Mouse (Mus musculus): Measurements from ENCODE around the gene Adamtsl4.
"Not testable (repeated sequence)": the region's sequence is repeated elsewhere in the genome, so short reads cannot be mapped to it uniquely, and the experiment has no call there.

Gene Adamtsl4

DNA sequence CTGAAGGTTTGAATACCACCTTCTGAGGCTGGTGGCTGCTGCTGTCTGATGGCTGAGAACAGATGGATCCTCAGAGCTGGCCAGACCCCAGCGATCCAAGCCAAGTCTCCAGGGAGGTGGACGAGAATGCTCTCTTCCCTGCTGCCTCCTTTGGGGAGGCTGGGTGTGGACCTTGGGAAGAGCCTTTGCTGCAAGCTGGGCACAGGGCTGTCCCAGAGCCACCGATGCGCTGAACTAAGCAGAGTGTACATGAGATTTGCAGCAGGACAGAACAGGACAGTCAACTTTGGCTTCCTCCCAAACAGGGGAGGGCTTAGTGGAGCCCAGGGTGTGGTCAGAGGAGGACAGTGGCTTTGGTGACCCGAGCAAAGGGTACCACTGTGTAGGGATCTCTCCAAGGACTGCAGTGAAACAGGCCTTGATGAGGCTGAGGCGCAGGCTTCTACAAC lies 12.5 kb upstream of the Adamtsl4 start:
- no peak for DNase-seq (ENCODE audit: low read depth)

DNA sequence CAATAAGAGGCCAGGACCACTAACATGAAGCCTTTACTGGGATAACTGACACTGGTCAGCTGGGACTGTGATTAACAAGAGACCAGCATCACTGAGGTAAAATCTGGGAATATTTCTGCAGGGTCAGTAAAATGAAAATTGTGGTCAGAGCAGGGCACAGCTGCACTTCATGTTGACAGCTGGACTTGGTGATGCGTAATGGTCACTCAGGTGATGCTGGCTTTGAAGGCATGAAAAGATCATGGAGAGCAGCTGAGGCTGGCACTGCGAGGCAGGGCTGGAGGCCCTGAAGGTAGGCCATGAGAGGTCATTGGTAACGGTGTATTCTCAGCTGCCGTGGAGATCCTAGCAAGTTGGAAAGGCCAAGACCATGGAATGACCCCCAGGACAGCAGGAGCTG lies 10.6 kb upstream of the Adamtsl4 start:
- no peak for DNase-seq (ENCODE audit: low read depth)

DNA sequence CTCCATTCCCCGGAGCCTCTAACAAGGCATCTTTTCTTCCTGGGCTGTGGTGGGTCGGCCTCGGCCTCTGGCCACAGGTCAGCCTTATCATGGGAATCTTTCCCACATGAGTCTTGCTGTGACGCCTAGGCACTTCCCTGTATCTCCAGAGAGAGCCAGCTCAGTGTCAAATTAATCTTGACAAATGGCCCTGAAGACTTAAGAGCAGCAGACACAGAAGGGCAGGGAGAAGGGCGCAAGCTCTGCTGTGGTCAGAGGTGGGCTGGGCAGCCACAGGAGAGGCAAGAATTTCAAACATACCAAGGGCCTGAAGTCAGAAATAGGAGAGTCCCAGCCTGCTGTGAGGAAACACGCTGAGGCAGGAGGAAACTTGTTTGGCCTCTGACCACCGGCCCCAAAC lies 8.6 kb upstream of the Adamtsl4 start:
- DNase-seq (ENCODE audit: low read depth), result no peak

- DNase-seq (ENCODE audit: low read depth), result no peak
Measured at GRCm38 (mm10) chr3:95695796-95696195, 8.1 kb upstream of the Adamtsl4 start.

DNA sequence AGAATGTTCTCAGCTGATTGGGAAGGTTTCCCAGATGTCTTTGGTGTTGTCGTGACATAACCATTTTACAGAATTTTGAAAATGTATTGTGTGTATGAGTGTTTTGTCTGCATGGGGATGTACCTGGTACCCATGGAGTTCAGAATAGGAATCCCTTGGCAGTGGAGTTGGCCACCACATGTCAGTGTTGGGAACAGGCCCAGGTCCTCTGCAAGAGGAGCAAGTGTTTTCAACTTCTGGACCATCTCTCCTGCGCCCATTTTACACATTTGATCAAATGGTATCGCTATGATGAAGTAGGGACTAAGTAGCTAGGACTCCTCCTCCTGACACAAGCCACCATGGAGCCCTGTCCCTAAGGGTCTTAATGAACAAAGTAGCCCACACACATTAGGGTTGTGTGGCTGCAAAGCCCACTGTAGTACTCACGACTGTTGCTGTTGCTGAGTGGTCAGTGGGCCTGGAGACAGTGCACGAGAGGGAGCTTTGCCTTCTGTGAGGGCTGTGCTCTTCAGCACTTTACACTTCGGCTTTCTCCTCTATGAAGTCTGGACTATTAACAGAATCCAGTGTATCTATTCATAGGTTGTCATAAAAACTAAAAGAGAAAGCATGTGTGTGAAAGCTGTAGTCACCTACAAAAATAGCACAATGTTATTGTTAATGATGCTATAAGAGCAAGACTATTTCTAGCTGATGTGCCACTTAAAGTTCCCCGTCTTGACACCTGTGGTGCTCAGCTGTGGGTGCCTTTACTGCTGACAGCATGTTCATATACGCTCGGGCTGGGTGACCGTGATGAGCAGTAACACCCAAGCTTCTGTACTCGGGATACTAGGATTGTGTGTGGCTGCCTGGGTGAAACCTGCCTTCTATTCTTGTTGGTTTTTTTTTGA lies 7.3 kb upstream of the Adamtsl4 start:
- DNase-seq (ENCODE audit: low read depth), result no peak

GRCm38 (mm10) chr3:95693821-95694807 lies 6.4 kb upstream of the Adamtsl4 start:
- no peak for DNase-seq (ENCODE audit: low read depth)

DNA sequence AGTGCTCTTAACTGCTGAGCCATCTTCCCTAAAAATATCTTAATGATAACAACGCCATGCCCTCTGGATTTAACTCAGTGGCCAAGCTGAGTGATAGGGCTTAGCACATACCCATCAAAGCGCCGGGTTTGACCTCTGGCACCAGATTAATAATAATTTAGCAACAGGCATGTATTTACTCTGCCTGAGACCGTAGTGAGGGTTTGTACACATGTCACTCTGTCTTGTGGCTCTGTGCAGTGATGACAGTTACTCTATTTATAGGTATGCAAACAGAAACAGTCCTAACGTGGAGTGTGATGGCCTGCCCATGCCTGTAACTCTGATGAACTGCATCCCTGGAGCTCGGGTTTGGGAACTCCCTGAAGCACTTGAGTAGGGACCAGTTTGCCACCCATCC lies 5.0 kb upstream of the Adamtsl4 start:
- no peak for DNase-seq (ENCODE audit: low read depth)

GRCm38 (mm10) chr3:95690552-95690951 lies 2.8 kb upstream of the Adamtsl4 start:
- DNase-seq (ENCODE audit: low read depth), result not testable (repeated sequence)

GRCm38 (mm10) chr3:95689940-95690339 lies 2.2 kb upstream of the Adamtsl4 start:
- DNase-seq (ENCODE audit: low read depth), result no peak

GRCm38 (mm10) chr3:95689171-95689915 lies 1.6 kb upstream of the Adamtsl4 start:
- DNase-seq (ENCODE audit: low read depth), result no peak

DNA sequence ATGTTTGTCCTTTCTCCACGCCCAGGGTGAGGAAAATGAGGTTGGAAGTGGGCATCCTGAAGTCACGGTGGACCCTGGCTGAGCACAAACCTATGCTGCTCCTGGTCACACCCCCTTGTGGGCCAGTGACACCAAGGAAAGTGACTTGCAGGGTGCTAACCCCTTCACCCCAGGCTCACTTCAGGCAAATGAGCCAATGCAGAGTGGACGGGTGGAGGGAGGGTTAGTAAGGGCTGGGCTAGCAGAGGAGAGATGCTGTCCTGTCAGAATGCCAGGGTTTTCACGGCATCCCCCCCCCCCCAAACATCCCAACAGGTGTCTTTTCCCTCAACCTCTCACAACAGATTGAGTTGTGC lies 571 bp downstream of the Adamtsl4 start:
- DNase-seq (ENCODE audit: low read depth), result no peak

- no peak for DNase-seq (ENCODE audit: low read depth)
Measured at GRCm38 (mm10) chr3:95686492-95687167, 1.1 kb downstream of the Adamtsl4 start.

DNA sequence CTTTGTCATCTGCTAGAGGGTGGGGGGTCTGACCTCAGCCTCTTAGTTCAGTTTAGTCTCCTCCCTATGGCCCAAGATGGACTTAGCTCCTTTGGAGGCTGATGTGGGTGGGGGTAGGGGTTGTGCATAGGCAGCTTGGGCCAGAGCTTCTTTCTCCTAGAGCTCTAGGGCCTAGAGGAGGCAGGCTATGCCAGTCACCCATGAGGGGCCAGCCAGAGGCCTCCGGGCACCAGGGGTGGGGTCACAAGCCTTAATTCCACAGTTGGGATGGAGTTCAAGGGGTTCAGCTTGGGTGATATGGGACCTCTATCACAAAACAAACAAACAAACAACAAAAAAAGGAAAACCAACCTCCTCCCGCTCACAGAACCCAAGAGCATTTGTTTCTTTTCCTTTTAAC lies 2.0 kb downstream of the Adamtsl4 start:
- DNase-seq (ENCODE audit: low read depth), result no peak

- DNase-seq (ENCODE audit: low read depth), result no peak
Measured at GRCm38 (mm10) chr3:95685301-95685700, 2.4 kb downstream of the Adamtsl4 start.

GRCm38 (mm10) chr3:95684846-95685245 lies 2.9 kb downstream of the Adamtsl4 start:
- peak; percentile 14 for DNase-seq (ENCODE audit: low read depth)

GRCm38 (mm10) chr3:95682878-95683277 lies 4.8 kb downstream of the Adamtsl4 start:
- DNase-seq (ENCODE audit: low read depth), result peak; percentile 20

DNA sequence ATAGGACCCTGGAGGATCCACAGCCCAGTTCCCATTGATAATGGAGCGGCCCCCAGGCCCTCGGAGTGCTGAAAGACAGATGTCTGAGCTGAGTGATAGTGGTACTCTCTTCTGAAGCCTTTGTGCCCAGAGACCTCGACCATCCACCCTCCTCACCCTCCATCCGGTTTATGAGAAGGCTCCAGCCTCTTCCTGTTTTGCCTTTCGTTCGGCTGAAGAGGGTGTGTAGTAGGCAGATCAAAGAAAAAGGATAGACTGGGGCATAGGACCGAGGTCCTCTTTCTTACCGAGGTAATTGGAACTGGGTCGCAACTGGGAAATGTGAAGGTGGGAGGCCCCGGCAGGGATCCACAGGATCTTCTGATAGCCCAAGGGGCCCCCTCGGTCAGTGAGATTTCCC lies 6.4 kb downstream of the Adamtsl4 start:
- DNase-seq (ENCODE audit: low read depth), result peak; percentile 43

DNA sequence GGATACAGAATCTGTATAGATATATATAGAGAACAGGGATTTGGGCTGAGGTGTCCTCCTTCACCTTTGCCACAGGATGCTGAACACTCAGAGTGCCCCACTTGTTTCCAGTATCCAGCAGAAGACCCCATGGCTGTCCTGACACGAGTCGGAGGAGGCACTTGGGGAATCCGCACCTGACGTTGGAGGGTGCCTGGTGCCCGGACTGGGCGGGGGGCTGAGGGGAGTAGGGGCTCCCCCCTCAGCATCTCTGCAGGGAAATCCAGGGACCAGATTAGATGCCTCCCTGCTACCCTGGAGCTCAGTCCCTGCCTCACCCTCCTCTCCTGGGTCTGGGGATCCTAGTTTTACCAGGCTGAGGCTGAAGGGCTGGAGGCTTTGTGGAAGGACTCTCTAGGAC lies 7.0 kb downstream of the Adamtsl4 start:
- DNase-seq (ENCODE audit: low read depth), result no peak

- DNase-seq (ENCODE audit: low read depth), result no peak
Measured at GRCm38 (mm10) chr3:95679551-95679950, 8.2 kb downstream of the Adamtsl4 start.

- DNase-seq (ENCODE audit: low read depth), result peak; percentile 21
Measured at GRCm38 (mm10) chr3:95677420-95678090, 10.2 kb downstream of the Adamtsl4 start.
